In genomic region chr15:103537011-103537821, GRCm38 (mm10) we compare ENCODE assay signal across 7 mouse cellular contexts. TPM values are rescaled to one million over a fixed set of nuclear protein-coding genes. Genes with fewer than 3 reads are reported as not detected.
A peak's percentile ranks its signal among the peaks of the same experiment; 100 is the strongest.
DNase-seq lines count a peak whose midpoint lies in the region; ATAC-seq and TF ChIP-seq lines count a peak whose summit lies in the region.

No protein-coding gene starts in this region.

- no peak for DNase-seq in liver, embryonic 11.5 days (ENCODE audit: low spot score)
- no peak for DNase-seq in liver
- DNase-seq in embryonic facial prominence, embryonic 11.5 days (ENCODE audit: low spot score), result peak; percentile 15
- peak; percentile 74 for DNase-seq in heart, postnatal 0 days (ENCODE audit: low spot score)
- DNase-seq in retina, embryonic 14.5 days (ENCODE audit: low spot score), result peak; percentile 68
- no peak for DNase-seq in urinary bladder, adult 18-20 months (ENCODE audit: low spot score in 2 of 2)

- peak overlapping the region; percentile 56 for H3K4me3 ChIP-seq in liver, embryonic 11.5 days (ENCODE audit: low read depth, low read length)
- peak overlapping the region; percentile 64 for H3K4me3 ChIP-seq in embryonic facial prominence, embryonic 11.5 days (ENCODE audit: low read depth, low read length)
- peak overlapping the region; percentile 75 for H3K4me3 ChIP-seq in heart, postnatal 0 days (ENCODE audit: low read depth, low read length)
- H3K4me3 ChIP-seq in limb, embryonic 12.5 days (replicated peaks), result peak overlapping the region; percentile 65

- 0 out of 2 replicates have a peak overlapping the region, but pooled peaks have one; percentile 9 for H3K9ac ChIP-seq in liver, embryonic 11.5 days (ENCODE audit: low read depth, low read length)
- H3K9ac ChIP-seq in embryonic facial prominence, embryonic 11.5 days (replicated peaks; ENCODE audit: low read length), result peak overlapping the region; percentile 66
- peak overlapping the region; percentile 64 for H3K9ac ChIP-seq in heart, postnatal 0 days (replicated peaks; ENCODE audit: low read depth, low read length)
- H3K9ac ChIP-seq in limb, embryonic 12.5 days (replicated peaks), result peak overlapping the region; percentile 63

- H3K9me3 ChIP-seq in liver, embryonic 11.5 days (ENCODE audit: control insufficient read depth, low read length), result no peaks in the 10 kb centered on the region
- no peaks in the 10 kb centered on the region for H3K9me3 ChIP-seq in embryonic facial prominence, embryonic 11.5 days (replicated peaks; ENCODE audit: control insufficient read depth, low read length)
- no peaks in the 10 kb centered on the region for H3K9me3 ChIP-seq in heart, postnatal 0 days (replicated peaks; ENCODE audit: control insufficient read depth, low read length)
- no peaks in the 10 kb centered on the region for H3K9me3 ChIP-seq in limb, embryonic 12.5 days

- H3K4me1 ChIP-seq in liver, embryonic 11.5 days (replicated peaks; ENCODE audit: control insufficient read depth, insufficient read depth, low read length), result no peaks in the 10 kb centered on the region; the same call in 1 of the 2 replicates
- no peaks in the 10 kb centered on the region for H3K4me1 ChIP-seq in embryonic facial prominence, embryonic 11.5 days (ENCODE audit: control insufficient read depth, insufficient read depth, low read length)
- peaks cover 4% of the 10 kb centered on the region for H3K4me1 ChIP-seq in heart, postnatal 0 days (ENCODE audit: control insufficient read depth, insufficient read depth)
- H3K4me1 ChIP-seq in limb, embryonic 12.5 days (replicated peaks), result peaks cover 24% of the 10 kb centered on the region

- no peak for TF ChIP-seq CTCF in heart, postnatal 0 days (IDR thresholded peaks at IDR 0.05; ENCODE audit: low read depth)

- WGBS in liver, embryonic 11.5 days, result 3% methylated on average over 34 of the region's 37 CpGs
- 1% methylated on average over 37 of the region's 37 CpGs for WGBS in embryonic facial prominence, embryonic 11.5 days
- WGBS in heart, postnatal 0 days, result under 1% methylated on average over 36 of the region's 37 CpGs
- WGBS in limb, embryonic 12.5 days, result 1% methylated on average over 37 of the region's 37 CpGs

- peaks cover 44% of the 10 kb centered on the region for H3K27me3 ChIP-seq in liver, embryonic 11.5 days (replicated peaks; ENCODE audit: control insufficient read depth, insufficient read depth, low read length)
- H3K27me3 ChIP-seq in embryonic facial prominence, embryonic 11.5 days (ENCODE audit: control insufficient read depth, insufficient read depth, low read length), result peaks cover 9% of the 10 kb centered on the region; the same call in 1 of the 2 replicates
- peaks cover 6% of the 10 kb centered on the region; the same call in 1 of the 2 replicates for H3K27me3 ChIP-seq in heart, postnatal 0 days (ENCODE audit: control insufficient read depth, insufficient read depth, low read length)
- H3K27me3 ChIP-seq in limb, embryonic 12.5 days, result peaks cover 60% of the 10 kb centered on the region

- no peak overlapping the region for H3K27ac ChIP-seq in liver, embryonic 11.5 days (ENCODE audit: low read depth, low read length)
- no peak overlapping the region for H3K27ac ChIP-seq in embryonic facial prominence, embryonic 11.5 days (replicated peaks; ENCODE audit: low read depth, low read length)
- H3K27ac ChIP-seq in heart, postnatal 0 days (ENCODE audit: low read depth), result peak overlapping the region; percentile 14; the same call in 1 of the 2 replicates
- H3K27ac ChIP-seq in limb, embryonic 12.5 days, result no peak overlapping the region

- ATAC-seq in liver, embryonic 11.5 days (replicated peaks; ENCODE audit: low FRiP score), result no peak
- ATAC-seq in embryonic facial prominence, embryonic 11.5 days (replicated peaks; ENCODE audit: insufficient number of reproducible peaks, low FRiP score, low TSS enrichment, low read depth), result peak; percentile 55
- peak; percentile 83 for ATAC-seq in heart, postnatal 0 days (ENCODE audit: insufficient read depth, low read depth)
- peak; percentile 53; the same call in 1 of the 2 replicates for ATAC-seq in limb, embryonic 12.5 days (ENCODE audit: insufficient number of reproducible peaks, insufficient read depth, low FRiP score, low TSS enrichment, low read depth)

- H3K4me2 ChIP-seq in liver, embryonic 11.5 days, result peak overlapping the region; percentile 76
- peak overlapping the region; percentile 95 for H3K4me2 ChIP-seq in embryonic facial prominence, embryonic 11.5 days (ENCODE audit: low read depth, low read length)
- H3K4me2 ChIP-seq in heart, postnatal 0 days (ENCODE audit: low read depth, low read length), result peak overlapping the region; percentile 98
- peak overlapping the region; percentile 96 for H3K4me2 ChIP-seq in limb, embryonic 12.5 days

- no peaks in the 10 kb centered on the region for H3K36me3 ChIP-seq in liver, embryonic 11.5 days (ENCODE audit: control insufficient read depth, insufficient read depth, low read length)
- no peaks in the 10 kb centered on the region for H3K36me3 ChIP-seq in embryonic facial prominence, embryonic 11.5 days (replicated peaks; ENCODE audit: control insufficient read depth, insufficient read depth, low read depth, low read length)
- no peaks in the 10 kb centered on the region for H3K36me3 ChIP-seq in heart, postnatal 0 days (replicated peaks; ENCODE audit: control insufficient read depth, insufficient read depth, low read length)
- no peaks in the 10 kb centered on the region for H3K36me3 ChIP-seq in limb, embryonic 12.5 days

- no peak for TF ChIP-seq EP300 in heart, postnatal 0 days (IDR thresholded peaks at IDR 0.05; ENCODE audit: low read depth)

RNA-seq across cellular contexts. Expression of gene Ppp1r1a, which starts 0.6 kb away (rescaled TPM):
- polyA plus RNA-seq in liver, embryonic 11.5 days (2014; fragmentation: Nextera tagmentation; extraction: Ambion mirVana), result 2.1 and 2.6 TPM in 2 replicates
- 17.6 and 21.6 TPM in 2 replicates for polyA plus RNA-seq in embryonic facial prominence, embryonic 11.5 days (2014; fragmentation: Nextera tagmentation; extraction: Ambion mirVana)
- 8.4 and 25.2 TPM in 2 replicates for total RNA-seq in heart, postnatal 0 days (2014; rRNA removed; ENCODE audit: low replicate concordance)
- 36.3 and 43.4 TPM in 2 replicates for polyA plus RNA-seq in heart, postnatal 0 days (2015; fragmentation: Nextera tagmentation; extraction: Ambion mirVana)
- 7.9 and 10.1 TPM in 2 replicates for polyA plus RNA-seq in limb, embryonic 12.5 days (2016; fragmentation: Nextera tagmentation; extraction: Ambion mirVana)

RNA-seq across cellular contexts. Expression of gene Glycam1, which starts 27.7 kb away (rescaled TPM):
- polyA plus RNA-seq in liver, embryonic 11.5 days (2014; fragmentation: Nextera tagmentation; extraction: Ambion mirVana), result not detected in 2 replicates
- polyA plus RNA-seq in embryonic facial prominence, embryonic 11.5 days (2014; fragmentation: Nextera tagmentation; extraction: Ambion mirVana), result not detected in 2 replicates
- not detected in 2 replicates for total RNA-seq in heart, postnatal 0 days (2014; rRNA removed; ENCODE audit: low replicate concordance)
- not detected in 2 replicates for polyA plus RNA-seq in heart, postnatal 0 days (2015; fragmentation: Nextera tagmentation; extraction: Ambion mirVana)
- not detected in 2 replicates for polyA plus RNA-seq in limb, embryonic 12.5 days (2016; fragmentation: Nextera tagmentation; extraction: Ambion mirVana)

RNA-seq across cellular contexts. Expression of gene Pde1b, which starts 34.4 kb away (rescaled TPM):
- 0.87 and 1.1 TPM in 2 replicates for polyA plus RNA-seq in liver, embryonic 11.5 days (2014; fragmentation: Nextera tagmentation; extraction: Ambion mirVana)
- polyA plus RNA-seq in embryonic facial prominence, embryonic 11.5 days (2014; fragmentation: Nextera tagmentation; extraction: Ambion mirVana), result 6.6 and 8.4 TPM in 2 replicates
- total RNA-seq in heart, postnatal 0 days (2014; rRNA removed; ENCODE audit: low replicate concordance), result 0.88 and 4.0 TPM in 2 replicates
- polyA plus RNA-seq in heart, postnatal 0 days (2015; fragmentation: Nextera tagmentation; extraction: Ambion mirVana), result 1.2 and 1.3 TPM in 2 replicates
- 4.2 and 4.5 TPM in 2 replicates for polyA plus RNA-seq in limb, embryonic 12.5 days (2016; fragmentation: Nextera tagmentation; extraction: Ambion mirVana)

Comparison
In these comparisons a context has a peak if more than half of its experiments do, and no peak if none do; other contexts are left out.
1. DNase-seq: peak in embryonic facial prominence, embryonic 11.5 days (single experiment), heart, postnatal 0 days (single experiment) and retina, embryonic 14.5 days (single experiment); none in liver, embryonic 11.5 days (single experiment), liver (single experiment) and urinary bladder, adult 18-20 months (0 of 2).
2. H3K9ac ChIP-seq: peak in every context shown above with its lines; median percentile 66 in embryonic facial prominence, embryonic 11.5 days; 64 in heart, postnatal 0 days; 63 in limb, embryonic 12.5 days; 9 in liver, embryonic 11.5 days.
3. Peak in every context shown above with its lines, with median percentiles within 50 percentile points of each other: H3K4me2 ChIP-seq and H3K4me3 ChIP-seq.